Mouse (Mus musculus): Measurements from ENCODE around the gene Ccdc86.

GRCm38 (mm10) chr19:10949558-10949957 is 492 bp upstream of the Ccdc86 start:
- TF ChIP-seq CTCF (IDR thresholded peaks at IDR 0.05; ENCODE audit: control insufficient read depth, insufficient read depth, insufficient read length) (no peak), USF1 (IDR thresholded peaks at IDR 0.05; ENCODE audit: low read depth) (no peak), MYOD1 (IDR thresholded peaks at IDR 0.05; ENCODE audit: control insufficient read depth, insufficient read length, low read depth) (no peak), MAX (IDR thresholded peaks at IDR 0.05) (no peak), FOSL1 (IDR thresholded peaks at IDR 0.05; ENCODE audit: insufficient read depth, low read length, poor library complexity, severe bottlenecking) (no peak)

Data from C2C12 (cell line).